Mouse (Mus musculus): ENCODE results near the gene Slc25a25.

The Slc25a25 gene

DNA sequence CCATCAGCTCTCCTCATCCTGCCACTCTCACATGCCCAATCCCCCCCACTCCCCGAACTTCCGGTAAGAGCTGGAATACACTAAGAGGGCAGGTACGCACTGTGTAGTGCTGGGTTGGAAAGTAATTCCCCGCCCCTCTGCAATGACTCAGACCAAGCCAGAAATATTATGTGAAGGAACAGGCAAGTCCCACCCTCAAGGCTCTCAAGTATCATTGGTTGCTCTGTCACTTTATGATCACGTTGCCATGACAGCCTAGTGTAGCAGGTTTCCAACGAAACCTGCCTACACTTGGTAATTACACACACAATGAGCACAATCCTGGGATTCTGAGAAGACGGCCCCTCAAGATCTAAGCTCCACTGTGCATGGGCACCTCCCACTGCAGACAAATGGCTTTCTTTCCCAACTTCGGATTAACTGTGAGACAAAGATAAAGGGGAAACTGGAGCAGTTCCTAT, 23.0 kb downstream of the Slc25a25 start:
- WGBS = 14% methylated on average over 8 of the region's 8 CpGs

- 43% methylated on average over 5 of the region's 5 CpGs for WGBS
Observed at GRCm38 (mm10) chr2:32427720-32428119, 23.5 kb downstream of the Slc25a25 start.

DNA sequence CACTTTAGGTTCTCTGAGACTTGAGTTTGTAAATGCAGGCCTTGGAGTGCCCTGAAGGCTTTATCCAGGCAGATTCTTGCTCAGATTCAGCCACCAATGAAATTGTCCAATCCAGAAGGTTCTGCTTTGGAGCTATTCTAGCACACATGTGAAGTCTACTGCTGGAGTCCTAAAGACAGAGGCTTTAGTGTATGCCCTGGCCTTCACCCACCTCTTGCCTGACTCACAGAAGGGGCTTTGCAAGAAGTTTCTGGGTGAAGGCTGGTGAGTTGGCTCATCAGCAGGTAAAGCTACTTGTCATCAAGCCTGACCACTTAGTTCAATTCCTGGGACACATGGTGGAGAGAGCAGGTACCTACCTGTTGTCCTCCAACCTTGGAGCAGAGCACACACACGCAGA, 25.1 kb downstream of the Slc25a25 start:
- 97% methylated on average over 1 of the region's 1 CpGs for WGBS

GRCm38 (mm10) chr2:32425568-32425967, 25.7 kb downstream of the Slc25a25 start:
- WGBS = 49% methylated on average over 5 of the region's 5 CpGs

GRCm38 (mm10) chr2:32424796-32425195, 26.4 kb downstream of the Slc25a25 start:
- WGBS = 40% methylated on average over 3 of the region's 3 CpGs

- 14% methylated on average over 14 of the region's 14 CpGs for WGBS
Observed at GRCm38 (mm10) chr2:32423481-32424331, 27.5 kb downstream of the Slc25a25 start.

DNA sequence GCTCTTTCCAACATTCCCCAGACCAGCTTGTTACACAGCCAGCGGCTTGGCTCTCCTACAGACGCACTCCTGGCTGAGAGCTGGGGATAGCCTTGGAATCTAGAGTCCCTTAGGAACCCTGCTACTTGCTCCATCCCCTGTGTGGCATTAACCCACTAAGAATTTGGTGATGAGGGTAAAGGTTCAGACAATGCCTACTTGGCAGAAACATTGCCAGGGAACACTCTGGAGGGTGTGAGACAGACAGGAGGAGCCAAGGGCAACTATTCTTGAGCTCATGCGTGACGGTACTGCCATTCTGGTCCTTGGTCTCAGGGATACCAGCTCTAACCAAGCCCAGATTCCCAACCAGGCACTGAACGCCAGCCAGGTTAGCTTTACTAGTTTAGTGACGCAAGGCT, 29.4 kb downstream of the Slc25a25 start:
- 83% methylated on average over 6 of the region's 6 CpGs for WGBS

GRCm38 (mm10) chr2:32420647-32421046, 30.6 kb downstream of the Slc25a25 start:
- 67% methylated on average over 6 of the region's 6 CpGs for WGBS

DNA sequence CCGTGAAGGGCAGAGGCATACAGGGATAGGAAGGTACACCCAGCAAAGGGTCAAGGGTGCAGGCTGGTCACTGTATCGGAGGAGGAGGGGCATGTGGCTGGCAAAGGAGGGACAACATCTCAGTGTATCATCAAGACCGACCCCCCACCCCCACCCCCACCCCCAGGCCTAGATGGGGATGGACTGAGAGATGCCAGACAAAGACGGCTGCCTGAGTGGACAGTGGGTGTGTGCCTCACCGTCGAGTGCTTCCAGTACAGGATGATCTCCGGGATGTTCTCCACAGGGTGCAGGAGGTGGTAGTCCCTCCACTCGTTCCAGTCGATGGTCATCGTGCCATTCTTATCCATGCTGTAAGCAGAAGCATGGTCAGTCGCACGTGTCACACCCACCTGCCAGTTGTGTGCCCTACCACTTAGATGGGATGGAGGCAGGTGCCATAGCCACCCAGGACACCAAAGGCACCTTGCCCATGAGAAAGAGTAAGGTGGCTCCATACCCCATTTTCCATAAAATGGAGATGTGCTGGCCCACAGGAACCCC, 31.1 kb downstream of the Slc25a25 start:
- 77% methylated on average over 12 of the region's 12 CpGs for WGBS

GRCm38 (mm10) chr2:32419359-32419758, 31.9 kb downstream of the Slc25a25 start:
- 56% methylated on average over 3 of the region's 3 CpGs for WGBS

DNA sequence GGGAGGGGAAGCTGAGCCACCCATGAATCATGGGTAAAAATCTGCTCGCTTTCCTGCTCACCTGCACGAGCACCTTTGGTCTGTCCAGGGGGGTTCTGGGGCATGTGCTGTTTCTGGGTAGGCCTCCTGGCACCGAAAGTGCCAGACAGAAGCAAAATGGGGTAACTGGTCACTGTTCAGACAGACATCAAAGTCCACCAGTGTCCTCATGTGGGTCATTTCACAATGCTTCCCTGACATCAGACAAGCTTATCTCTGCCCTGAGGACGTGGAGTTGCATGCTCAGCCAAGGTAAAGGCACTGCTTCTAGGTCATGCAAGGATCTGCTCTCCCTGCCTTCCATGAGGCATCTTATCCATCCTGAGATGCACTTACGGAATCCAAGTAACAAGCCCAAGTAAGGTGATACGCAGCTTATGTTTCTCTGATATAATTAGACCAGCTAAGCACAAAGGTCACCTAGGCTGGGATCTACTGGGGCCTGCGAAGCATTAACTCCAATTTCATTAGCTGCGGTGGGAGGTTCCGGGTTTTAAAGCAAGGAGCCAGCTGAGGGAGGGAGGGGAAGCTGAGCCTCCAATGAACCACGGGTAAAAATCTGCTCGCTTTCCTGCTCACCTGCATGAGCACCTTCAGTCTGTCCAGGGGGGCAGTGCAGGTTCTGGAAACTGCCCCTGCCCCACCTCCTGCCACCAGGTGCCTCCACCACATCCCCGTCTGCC, 32.7 kb downstream of the Slc25a25 start:
- 80% methylated on average over 12 of the region's 12 CpGs for WGBS

DNA sequence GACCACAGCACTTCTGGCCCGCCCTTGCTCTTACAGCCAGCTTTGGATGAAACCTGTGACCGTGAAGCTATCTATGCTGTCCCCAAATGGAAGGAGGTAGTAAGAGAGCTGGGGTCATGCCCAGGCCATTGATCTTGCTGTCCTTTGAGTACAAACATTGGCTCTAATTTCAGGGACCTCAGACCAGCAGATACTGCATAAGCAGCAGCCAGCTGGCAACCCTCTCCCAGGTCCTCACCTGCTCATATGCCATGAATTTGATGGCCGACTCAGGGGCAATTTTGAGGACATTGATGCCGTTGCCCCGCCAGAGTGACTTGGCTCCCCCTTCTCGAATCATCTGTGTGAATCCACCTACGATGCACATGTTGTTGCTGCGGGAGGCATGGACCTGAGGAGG, 33.8 kb downstream of the Slc25a25 start:
- 87% methylated on average over 8 of the region's 8 CpGs for WGBS

GRCm38 (mm10) chr2:32416556-32416955, 34.7 kb downstream of the Slc25a25 start:
- 75% methylated on average over 2 of the region's 2 CpGs for WGBS

DNA sequence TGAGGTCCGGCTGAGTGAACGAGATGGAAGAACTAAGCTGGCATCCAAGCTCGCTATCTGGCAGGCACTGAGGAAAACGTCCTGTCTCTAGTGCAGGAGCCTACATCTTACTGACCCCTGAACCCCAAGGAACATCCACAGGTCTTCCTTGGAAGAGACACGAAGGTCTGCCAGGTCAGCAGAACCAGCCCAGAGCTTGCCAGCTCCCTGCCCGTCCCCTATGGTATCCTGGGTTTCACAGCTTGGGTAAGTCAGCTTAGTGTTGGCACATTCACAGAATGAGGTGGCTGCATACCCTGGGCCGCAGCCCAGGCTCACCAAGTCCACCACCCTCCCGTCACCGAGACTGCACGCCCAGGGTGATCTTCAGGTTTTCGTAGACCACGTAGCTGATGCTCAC, 35.4 kb downstream of the Slc25a25 start:
- WGBS = 92% methylated on average over 12 of the region's 12 CpGs

GRCm38 (mm10) chr2:32413936-32414335, 37.3 kb downstream of the Slc25a25 start:
- 69% methylated on average over 5 of the region's 5 CpGs for WGBS

GRCm38 (mm10) chr2:32412742-32413531, 38.3 kb downstream of the Slc25a25 start:
- 89% methylated on average over 6 of the region's 6 CpGs for WGBS

- 78% methylated on average over 7 of the region's 7 CpGs for WGBS
Observed at GRCm38 (mm10) chr2:32411407-32411806, 39.8 kb downstream of the Slc25a25 start.

- WGBS = 80% methylated on average over 25 of the region's 25 CpGs
Observed at GRCm38 (mm10) chr2:32408429-32409424, 42.5 kb downstream of the Slc25a25 start.

DNA sequence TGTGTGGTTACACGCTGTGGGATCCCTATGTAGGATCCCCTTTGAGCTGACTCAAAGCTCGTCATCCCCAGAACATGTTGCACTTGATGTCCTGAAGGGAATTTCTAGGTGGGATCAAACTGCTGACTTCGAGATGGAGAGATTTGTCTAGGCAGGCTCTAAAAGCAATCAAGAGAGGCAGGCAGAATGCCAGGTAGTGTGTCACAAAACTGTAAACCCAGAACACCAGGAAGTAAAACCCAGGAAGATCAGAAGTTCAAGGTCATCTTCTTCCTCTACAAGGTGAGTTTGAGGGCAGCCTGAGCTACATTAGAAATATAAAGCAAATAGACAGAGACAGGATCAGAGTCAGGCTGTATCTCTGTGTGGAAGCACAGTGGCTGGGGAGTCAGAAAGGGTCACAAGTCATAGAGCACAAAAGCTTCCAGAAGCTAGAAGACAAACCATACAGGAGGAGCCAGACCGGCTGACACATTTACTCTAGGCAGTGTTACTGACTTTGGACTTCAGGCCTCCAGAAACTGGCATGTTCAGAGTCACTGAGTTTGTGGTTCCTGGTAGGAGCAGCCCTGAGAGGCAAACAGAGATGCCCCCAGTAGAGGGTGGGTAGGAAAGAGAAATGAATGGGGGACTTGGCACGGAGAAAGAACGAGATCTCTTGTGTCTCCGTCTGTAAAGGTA, 44.0 kb downstream of the Slc25a25 start:
- WGBS = 83% methylated on average over 7 of the region's 7 CpGs

DNA sequence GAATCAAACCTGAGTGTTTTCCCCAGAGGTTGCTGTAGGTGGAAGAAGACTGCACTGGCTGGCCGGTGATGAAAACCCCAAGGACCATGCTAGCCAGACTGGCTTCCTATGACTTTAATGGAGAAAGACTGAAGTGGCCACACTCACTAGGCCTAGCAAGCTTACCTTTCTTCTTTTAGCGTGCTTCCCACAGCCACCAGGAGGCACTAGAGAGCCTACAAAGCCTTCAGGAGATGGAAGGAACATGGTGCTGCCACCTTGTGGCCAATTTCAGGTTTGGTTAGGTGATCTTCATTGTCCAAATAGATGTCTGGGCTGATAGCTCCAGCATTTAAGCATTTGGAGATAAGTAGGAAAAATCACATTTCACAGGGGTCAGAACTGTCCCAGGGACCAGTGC, 46.6 kb downstream of the Slc25a25 start:
- WGBS = 12% methylated on average over 2 of the region's 2 CpGs
